Mouse (Mus musculus): ENCODE results near the gene Grb10. TPM values are rescaled to one million over a fixed set of nuclear protein-coding genes. Genes with fewer than 3 reads are reported as not detected.

The Grb10 gene
- polyA plus RNA-seq, 1 experiment from 2014 or later, result 142 TPM

- H3K4me1 ChIP-seq (replicated peaks; ENCODE audit: insufficient read depth, low read length), result no peaks in the 10 kb centered on the region
- 73% methylated on average over 4 of the region's 4 CpGs for WGBS
- no peak for TF ChIP-seq CTCF (IDR thresholded peaks at IDR 0.05; ENCODE audit: low read depth)
- H3K27me3 ChIP-seq (ENCODE audit: insufficient read depth, low read length), result no peaks in the 10 kb centered on the region
- no peak overlapping the region for H3K27ac ChIP-seq
- H3K4me3 ChIP-seq (replicated peaks; ENCODE audit: low read depth, low read length), result no peak overlapping the region
- no peak overlapping the region for H3K9ac ChIP-seq (ENCODE audit: low read depth, low read length)
- H3K4me2 ChIP-seq (ENCODE audit: low read length), result no peak overlapping the region
- ATAC-seq (replicated peaks; ENCODE audit: low FRiP score, low read depth), result no peak
- DNase-seq (ENCODE audit: low spot score), result no peak
- H3K36me3 ChIP-seq (ENCODE audit: insufficient read depth, low read length), result no peaks in the 10 kb centered on the region
- H3K9me3 ChIP-seq (replicated peaks; ENCODE audit: low read length), result no peaks in the 10 kb centered on the region
Observed at GRCm38 (mm10) chr11:12059005-12059404, 20.5 kb upstream of the Grb10 start.

- Histone ChIP-seq H3K36me3 (ENCODE audit: insufficient read depth, low read length) (0 out of 2 replicates have a peak, but pooled peaks cover 3% of the 10 kb centered on the region), H3K27ac (no peak overlapping the region), H3K4me2 (ENCODE audit: low read length) (no peak overlapping the region), H3K9ac (ENCODE audit: low read depth, low read length) (no peak overlapping the region), H3K9me3 (replicated peaks; ENCODE audit: low read length) (no peaks in the 10 kb centered on the region), H3K4me1 (replicated peaks; ENCODE audit: insufficient read depth, low read length) (no peaks in the 10 kb centered on the region), H3K4me3 (replicated peaks; ENCODE audit: low read depth, low read length) (no peak overlapping the region), H3K27me3 (ENCODE audit: insufficient read depth, low read length) (no peaks in the 10 kb centered on the region)
- ATAC-seq (replicated peaks; ENCODE audit: low FRiP score, low read depth), result no peak
- no peak for TF ChIP-seq CTCF (IDR thresholded peaks at IDR 0.05; ENCODE audit: low read depth)
- no peak for DNase-seq (ENCODE audit: low spot score)
- 71% methylated on average over 2 of the region's 2 CpGs for WGBS
Observed at GRCm38 (mm10) chr11:12048547-12049327, 10.3 kb upstream of the Grb10 start.

GRCm38 (mm10) chr11:12048135-12048534 lies 9.7 kb upstream of the Grb10 start:
- H3K9ac ChIP-seq (ENCODE audit: low read depth, low read length), result no peak overlapping the region
- ATAC-seq (replicated peaks; ENCODE audit: low FRiP score, low read depth) (no peak), DNase-seq (ENCODE audit: low spot score) (no peak)
- no peaks in the 10 kb centered on the region for H3K9me3 ChIP-seq (replicated peaks; ENCODE audit: low read length)
- H3K4me3 ChIP-seq (replicated peaks; ENCODE audit: low read depth, low read length), result no peak overlapping the region
- 0 out of 2 replicates have a peak, but pooled peaks cover 3% of the 10 kb centered on the region for H3K36me3 ChIP-seq (ENCODE audit: insufficient read depth, low read length)
- H3K27me3 ChIP-seq (ENCODE audit: insufficient read depth, low read length), result no peaks in the 10 kb centered on the region
- no peaks in the 10 kb centered on the region for H3K4me1 ChIP-seq (replicated peaks; ENCODE audit: insufficient read depth, low read length)
- 72% methylated on average over 1 of the region's 1 CpGs for WGBS
- H3K27ac ChIP-seq, result no peak overlapping the region
- no peak for TF ChIP-seq CTCF (IDR thresholded peaks at IDR 0.05; ENCODE audit: low read depth)
- no peak overlapping the region for H3K4me2 ChIP-seq (ENCODE audit: low read length)

- Histone ChIP-seq H3K4me1 (replicated peaks; ENCODE audit: insufficient read depth, low read length) (no peaks in the 10 kb centered on the region), H3K4me2 (ENCODE audit: low read length) (no peak overlapping the region), H3K9ac (ENCODE audit: low read depth, low read length) (no peak overlapping the region), H3K27ac (no peak overlapping the region), H3K36me3 (ENCODE audit: insufficient read depth, low read length) (no peaks in the 10 kb centered on the region), H3K27me3 (ENCODE audit: insufficient read depth, low read length) (no peaks in the 10 kb centered on the region), H3K9me3 (replicated peaks; ENCODE audit: low read length) (no peaks in the 10 kb centered on the region), H3K4me3 (replicated peaks; ENCODE audit: low read depth, low read length) (no peak overlapping the region)
- DNase-seq (ENCODE audit: low spot score) (no peak), ATAC-seq (replicated peaks; ENCODE audit: low FRiP score, low read depth) (no peak)
- 49% methylated on average over 3 of the region's 3 CpGs for WGBS
- peak; percentile 38; the same call in 1 of the 2 replicates for TF ChIP-seq CTCF (IDR thresholded peaks at IDR 0.05; ENCODE audit: low read depth)
Observed at GRCm38 (mm10) chr11:12044245-12044644, 5.8 kb upstream of the Grb10 start.

- WGBS, result 69% methylated on average over 4 of the region's 4 CpGs
- no peak for ATAC-seq (replicated peaks; ENCODE audit: low FRiP score, low read depth)
- no peaks in the 10 kb centered on the region for H3K36me3 ChIP-seq (ENCODE audit: insufficient read depth, low read length)
- H3K9ac ChIP-seq (ENCODE audit: low read depth, low read length), result no peak overlapping the region
- H3K27ac ChIP-seq, result no peak overlapping the region
- no peaks in the 10 kb centered on the region for H3K9me3 ChIP-seq (replicated peaks; ENCODE audit: low read length)
- no peak overlapping the region for H3K4me2 ChIP-seq (ENCODE audit: low read length)
- H3K4me1 ChIP-seq (replicated peaks; ENCODE audit: insufficient read depth, low read length), result no peaks in the 10 kb centered on the region
- peaks cover 5% of the 10 kb centered on the region; the same call in 1 of the 2 replicates for H3K27me3 ChIP-seq (ENCODE audit: insufficient read depth, low read length)
- H3K4me3 ChIP-seq (replicated peaks; ENCODE audit: low read depth, low read length), result no peak overlapping the region
- DNase-seq (ENCODE audit: low spot score), result no peak
- no peak for TF ChIP-seq CTCF (IDR thresholded peaks at IDR 0.05; ENCODE audit: low read depth)
Observed at GRCm38 (mm10) chr11:12041787-12042186, 3.3 kb upstream of the Grb10 start.

- Histone ChIP-seq H3K4me3 (replicated peaks; ENCODE audit: low read depth, low read length) (no peak overlapping the region), H3K36me3 (ENCODE audit: insufficient read depth, low read length) (no peaks in the 10 kb centered on the region), H3K27me3 (ENCODE audit: insufficient read depth, low read length) (peaks cover 9% of the 10 kb centered on the region; the same call in 1 of the 2 replicates), H3K9me3 (replicated peaks; ENCODE audit: low read length) (no peaks in the 10 kb centered on the region), H3K9ac (ENCODE audit: low read depth, low read length) (no peak overlapping the region), H3K27ac (no peak overlapping the region), H3K4me2 (ENCODE audit: low read length) (no peak overlapping the region), H3K4me1 (replicated peaks; ENCODE audit: insufficient read depth, low read length) (no peaks in the 10 kb centered on the region)
- TF ChIP-seq CTCF (IDR thresholded peaks at IDR 0.05; ENCODE audit: low read depth), result no peak
- DNase-seq (ENCODE audit: low spot score) (no peak), ATAC-seq (replicated peaks; ENCODE audit: low FRiP score, low read depth) (no peak)
- 84% methylated on average over 6 of the region's 6 CpGs for WGBS
Observed at GRCm38 (mm10) chr11:12041379-12041778, 2.9 kb upstream of the Grb10 start.
